Mouse (Mus musculus) retina, postnatal 7 days (tissue): ENCODE results near the gene Gm7233.
"Not testable (repeated sequence)": the region's sequence is repeated elsewhere in the genome, so short reads cannot be mapped to it uniquely, and the experiment has no call there.

Experiments used
- DNase-seq: peaks from one replicate; pipeline ENCODE4 v3.0.0-alpha.2; 2012; ENCODE audit warnings: low read depth, low spot score

Gene Gm7233

GRCm38 (mm10) chr14:43179567-43179966, at the start of gene Gm7233:
TSS of gene Gm7233 (plus strand) at chr14:43179867.
- DNase-seq = not testable (repeated sequence)

DNA sequence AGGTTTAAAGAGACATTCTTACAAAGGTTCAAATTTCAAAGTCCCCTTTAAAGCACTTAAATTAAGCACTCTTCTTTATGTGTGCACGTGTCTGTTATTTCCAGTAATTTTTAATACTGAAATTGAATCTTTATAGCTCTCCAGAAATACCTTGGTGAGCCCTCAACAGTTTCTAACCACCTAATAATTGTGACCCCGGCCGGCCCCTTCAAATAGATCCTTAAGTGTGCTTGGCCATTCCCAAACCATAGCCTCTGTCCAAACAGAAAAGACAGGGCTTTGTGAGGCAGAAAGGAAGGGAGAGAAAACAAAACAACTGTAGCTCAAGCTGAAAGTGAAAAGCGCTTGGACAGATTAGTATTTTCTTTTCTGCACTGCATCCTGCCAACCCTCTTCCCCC, 12.5 kb upstream of the Gm7233 start:
- not testable (repeated sequence) for DNase-seq

GRCm38 (mm10) chr14:43167942-43168341, 11.7 kb upstream of the Gm7233 start:
- not testable (repeated sequence) for DNase-seq

DNA sequence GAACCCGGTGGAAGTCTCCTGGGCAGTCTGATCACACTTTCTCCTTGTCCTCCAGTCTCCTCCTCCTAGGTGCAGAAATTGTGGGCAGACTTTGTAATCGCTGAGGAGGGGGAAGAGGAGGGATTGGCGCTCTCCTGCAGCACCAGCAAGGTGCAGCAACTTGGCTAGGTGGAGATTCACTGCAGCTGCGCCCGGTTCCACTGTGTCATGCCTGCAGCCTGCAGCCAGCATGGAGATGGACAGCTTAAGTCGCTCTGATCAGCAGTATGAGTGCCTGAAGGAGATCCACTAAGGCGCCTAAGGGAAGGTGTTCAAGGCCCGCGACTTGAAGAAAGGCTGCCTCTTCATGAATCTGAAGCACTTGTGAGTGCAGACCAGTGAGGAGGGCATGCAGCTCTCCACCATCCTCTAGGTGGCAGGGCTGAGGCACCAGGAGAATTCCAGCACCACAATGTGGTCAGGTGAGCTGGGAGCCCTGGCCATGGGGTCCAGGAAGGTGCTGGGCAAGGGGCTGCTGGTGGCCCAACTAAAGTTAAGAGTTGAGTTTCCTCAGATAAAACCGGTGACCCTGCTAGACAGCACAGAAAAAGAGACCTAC, 11.0 kb upstream of the Gm7233 start:
- not testable (repeated sequence) for DNase-seq

- not testable (repeated sequence) for DNase-seq
These were observed 55.5 kb downstream of the Gm7233 start, which contains the start of gene Gm8122 for GRCm38 (mm10) chr14:43235204-43235603. TSS of gene Gm8122 (minus strand) at chr14:43235304.
